Mouse (Mus musculus): ENCODE data around the gene Scn1b. TPM values are rescaled to one million over a fixed set of nuclear protein-coding genes. Genes with fewer than 3 reads are reported as not detected.
A peak's percentile ranks its signal among the peaks of the same experiment; 100 is the strongest.

Gene Scn1b
- polyA plus RNA-seq, 1 experiment from 2014 or later, result 1.1 TPM

DNA sequence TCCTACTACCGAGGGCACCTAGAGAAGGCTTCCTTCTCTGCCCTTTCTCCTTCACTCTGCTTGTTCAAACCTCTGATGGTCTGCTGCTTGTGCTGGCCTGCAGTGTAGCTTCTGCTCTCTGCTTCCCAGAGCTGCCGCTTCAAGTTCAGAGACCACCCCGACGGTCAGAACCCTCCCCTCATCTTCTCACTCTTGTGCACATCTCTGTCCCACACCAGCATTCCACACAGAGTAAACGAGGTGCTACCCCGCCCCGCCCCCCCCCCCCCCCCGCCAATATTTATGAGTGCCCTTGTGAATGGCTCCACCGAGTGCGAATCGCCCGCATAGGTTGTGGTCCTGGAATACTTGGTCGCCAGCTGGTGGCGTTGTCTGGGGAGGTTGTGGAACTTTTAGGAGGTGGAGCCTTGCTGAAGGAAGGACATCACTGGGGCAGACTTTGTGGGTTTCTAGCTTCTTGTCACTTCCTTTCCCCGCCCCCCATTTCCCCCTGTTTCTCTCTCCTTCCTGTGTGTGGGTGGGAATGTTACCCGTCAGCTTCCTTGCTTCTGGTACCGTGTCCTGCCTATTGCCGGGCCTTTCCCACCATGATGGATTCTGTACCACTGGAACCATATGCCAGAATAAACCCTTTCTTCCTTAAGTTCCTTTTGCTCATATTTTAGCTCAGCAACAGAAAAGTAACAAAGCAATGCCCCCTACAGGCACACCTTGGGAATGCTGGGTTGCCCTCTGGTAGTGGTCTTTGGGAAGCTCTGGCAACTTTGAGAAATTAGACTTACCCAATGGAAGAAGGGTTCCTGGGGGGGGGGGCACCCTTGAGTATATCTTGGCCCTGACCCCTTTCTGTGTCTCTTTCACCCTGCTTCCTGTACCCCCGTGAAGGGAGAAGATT, 29.5 kb upstream of the Scn1b start:
- no peak overlapping the region for H3K4me3 ChIP-seq
- no peaks in the 10 kb centered on the region for H3K27me3 ChIP-seq
- H3K36me3 ChIP-seq (ENCODE audit: poor library complexity, severe bottlenecking), result no peaks in the 10 kb centered on the region
- no peak overlapping the region for H3K4me2 ChIP-seq
- H3K4me1 ChIP-seq, result peaks cover 8% of the 10 kb centered on the region
- H3K9me3 ChIP-seq (replicated peaks), result no peaks in the 10 kb centered on the region
- H3K9ac ChIP-seq, result no peak overlapping the region
- H3K27ac ChIP-seq, result no peak overlapping the region
- WGBS, result 48% methylated on average over 18 of the region's 19 CpGs
- no peak for ATAC-seq

DNA sequence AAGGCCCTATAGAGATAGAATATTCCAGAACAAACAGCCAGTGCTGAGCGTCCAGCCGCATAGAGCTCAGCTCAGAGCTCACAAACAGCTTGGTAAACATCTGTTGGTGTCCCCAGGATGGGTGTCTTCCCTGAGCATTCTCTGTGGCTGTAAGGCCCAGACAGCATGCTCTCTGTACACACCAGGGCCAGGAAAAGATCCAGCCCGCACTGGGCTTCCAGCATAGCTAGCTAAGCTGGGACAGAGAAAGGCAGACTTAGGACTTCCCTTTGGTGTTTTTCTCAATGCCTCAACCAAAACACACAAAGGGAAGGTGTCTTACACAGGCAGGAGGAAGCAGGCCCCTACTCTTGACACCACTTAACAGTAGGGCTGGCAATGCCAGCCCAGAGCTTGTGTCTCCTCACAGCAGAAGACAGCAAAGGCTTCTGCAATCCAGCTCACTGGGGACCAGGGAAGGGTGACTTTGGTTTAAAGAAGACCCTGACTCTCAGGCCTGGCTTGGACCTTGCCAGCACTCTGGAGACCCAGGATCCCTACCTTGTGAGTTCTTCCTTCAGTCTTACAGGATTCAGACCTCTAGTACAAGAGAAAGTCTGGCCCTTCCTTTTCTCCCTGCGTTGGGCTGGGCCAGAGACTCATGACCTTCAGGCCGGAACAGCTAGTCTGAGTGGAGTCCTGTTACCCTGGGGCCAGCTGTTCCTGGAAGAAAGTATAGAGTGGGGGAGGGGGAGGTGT, 28.7 kb upstream of the Scn1b start, which contains the start of gene Gramd1a:
TSS of gene Gramd1a (minus strand) at position 601 of the 738 bp plus-strand sequence.
- no peak within 1 kb of the TSS for H3K4me2 ChIP-seq
- peaks cover 9% of the 10 kb centered on the region for H3K4me1 ChIP-seq
- no peak within 1 kb of the TSS for H3K9ac ChIP-seq
- H3K9me3 ChIP-seq (replicated peaks), result no peaks in the 10 kb centered on the region
- no peak within 1 kb of the TSS for H3K4me3 ChIP-seq
- H3K27me3 ChIP-seq, result no peaks in the 10 kb centered on the region
- 79% methylated on average over 5 of the region's 5 CpGs for WGBS
- H3K36me3 ChIP-seq (ENCODE audit: poor library complexity, severe bottlenecking), result no peaks in the 10 kb centered on the region
- ATAC-seq, result no peak
- no peak within 1 kb of the TSS for H3K27ac ChIP-seq

DNA sequence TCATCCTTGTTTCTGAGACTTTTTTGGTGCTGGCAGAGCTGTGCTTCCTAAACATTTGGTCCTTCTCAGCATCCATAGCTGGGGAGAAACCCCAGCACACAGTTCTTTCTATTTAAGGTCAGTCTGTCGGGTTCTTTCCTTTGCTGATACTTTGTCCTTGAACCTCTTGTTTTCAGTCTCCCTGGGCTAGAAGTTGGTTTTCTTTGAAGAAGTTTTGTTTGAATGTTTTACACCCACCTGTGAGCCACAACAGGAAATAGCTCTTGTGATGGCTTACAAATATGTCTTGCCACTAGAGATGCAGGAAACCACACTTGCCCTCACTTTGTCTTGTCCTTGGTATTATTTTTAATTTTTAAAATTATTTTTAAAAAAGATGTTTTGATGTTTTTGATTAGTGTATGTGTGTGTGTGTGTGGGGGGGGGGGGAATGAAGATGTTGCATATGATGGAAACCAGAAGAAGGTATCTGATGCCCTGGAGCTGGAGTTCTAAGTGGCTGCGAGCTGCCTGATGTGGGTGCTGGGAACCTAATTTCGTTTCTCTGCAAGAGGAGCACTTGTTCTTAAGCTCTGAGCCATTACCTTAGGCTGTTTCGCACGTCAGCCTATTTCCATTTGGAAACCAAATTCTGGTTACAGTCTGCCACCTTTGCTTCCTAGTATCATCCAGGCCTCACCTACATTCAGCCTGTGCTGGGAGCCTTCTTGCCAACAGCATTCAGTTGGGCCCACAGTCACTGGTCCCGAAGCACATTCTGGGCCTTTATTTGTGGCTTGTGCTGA, 26.9 kb upstream of the Scn1b start:
- Histone ChIP-seq H3K9ac (no peak overlapping the region), H3K4me2 (no peak overlapping the region), H3K4me1 (peaks cover 18% of the 10 kb centered on the region), H3K9me3 (replicated peaks) (no peaks in the 10 kb centered on the region), H3K27ac (no peak overlapping the region), H3K4me3 (no peak overlapping the region), H3K36me3 (ENCODE audit: poor library complexity, severe bottlenecking) (no peaks in the 10 kb centered on the region), H3K27me3 (no peaks in the 10 kb centered on the region)
- 89% methylated on average over 6 of the region's 6 CpGs for WGBS
- no peak for ATAC-seq

DNA sequence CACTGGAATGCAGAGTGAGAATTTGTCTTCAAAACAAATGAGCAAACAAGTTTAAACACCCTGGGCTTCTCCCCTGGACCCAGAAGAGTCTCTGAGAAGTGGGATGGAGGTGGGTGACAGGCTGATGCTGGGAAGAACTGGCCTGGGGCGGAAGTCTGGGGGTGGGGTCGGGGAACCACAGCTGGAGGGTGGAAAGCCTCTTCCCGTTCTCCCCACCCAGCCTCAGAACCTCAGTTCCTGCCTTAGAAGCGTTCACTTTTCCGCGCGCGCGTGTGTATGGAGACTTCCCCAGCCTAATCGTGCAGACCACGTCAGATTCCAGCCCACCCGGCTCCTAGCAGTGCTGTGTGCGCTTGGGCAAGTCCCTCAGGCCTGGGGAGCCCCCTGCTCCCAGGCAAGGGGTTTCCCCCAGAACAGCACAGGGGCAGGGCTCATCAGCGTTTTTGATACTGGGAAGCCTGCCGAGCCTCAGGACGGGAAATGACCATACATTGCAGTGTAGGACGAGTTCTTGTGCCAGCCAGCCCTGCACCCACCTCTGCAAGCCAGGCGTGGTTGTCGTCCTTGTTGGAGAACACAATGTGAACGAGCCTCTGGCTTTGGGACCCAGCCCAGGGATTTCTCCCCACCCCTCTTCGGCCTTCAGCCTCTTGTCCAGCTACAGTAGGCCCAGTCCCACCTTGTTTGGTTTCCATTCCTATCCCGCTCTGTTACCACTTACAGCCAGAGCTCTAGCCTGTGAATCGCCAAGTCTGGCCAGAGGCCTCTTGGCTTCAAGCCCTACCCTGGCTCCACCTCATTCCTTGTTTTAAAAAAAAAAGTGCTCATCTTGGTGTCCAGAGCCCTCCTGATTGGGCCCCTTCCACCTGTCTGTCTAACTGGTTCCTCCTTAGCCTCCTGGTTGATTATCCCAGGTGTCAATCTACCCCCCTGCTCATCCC, 24.8 kb upstream of the Scn1b start:
- Histone ChIP-seq H3K9me3 (replicated peaks) (no peaks in the 10 kb centered on the region), H3K4me2 (peak overlapping the region; percentile 85), H3K36me3 (ENCODE audit: poor library complexity, severe bottlenecking) (peaks cover 8% of the 10 kb centered on the region), H3K4me1 (peaks cover 36% of the 10 kb centered on the region), H3K9ac (peak overlapping the region; percentile 92), H3K27me3 (no peaks in the 10 kb centered on the region), H3K4me3 (peak overlapping the region; percentile 72), H3K27ac (peak overlapping the region; percentile 96)
- peak; percentile 28 for ATAC-seq
- WGBS, result 16% methylated on average over 23 of the region's 23 CpGs

DNA sequence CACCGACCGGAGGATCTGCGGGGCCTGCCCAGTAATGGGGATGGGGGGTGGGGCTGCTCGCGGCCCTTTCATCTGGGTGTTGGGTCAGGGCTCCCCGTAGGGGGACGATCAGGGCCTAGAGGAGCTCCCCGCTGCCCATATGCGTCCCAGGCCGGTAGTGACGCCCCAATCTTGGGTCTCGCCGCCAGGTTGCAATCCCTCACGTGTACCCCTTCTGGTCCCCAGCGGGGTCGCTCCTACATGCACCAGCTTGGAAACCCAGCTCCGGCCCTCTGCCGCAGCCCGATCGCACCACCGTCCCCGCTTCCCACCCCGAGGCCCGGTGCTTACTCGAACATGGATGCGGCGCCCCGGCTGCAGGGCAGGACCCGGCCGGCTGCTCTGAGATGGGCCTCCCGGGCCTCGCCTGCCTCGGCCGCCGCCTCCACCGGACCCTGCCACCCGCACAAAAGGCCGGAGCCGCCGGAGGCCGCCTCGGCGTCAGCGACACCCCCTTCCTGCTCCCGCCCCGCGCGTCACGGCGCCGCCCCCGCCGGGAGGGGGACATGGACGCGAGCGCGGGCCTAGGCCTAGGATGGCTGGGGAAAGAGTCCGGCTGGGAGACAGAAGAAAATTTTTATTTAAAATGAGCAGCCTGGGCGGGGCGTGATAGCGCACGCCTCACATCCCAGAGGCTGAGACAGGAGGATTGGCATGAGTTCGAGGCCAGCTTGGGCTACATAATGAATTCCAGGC, 23.9 kb upstream of the Scn1b start:
- Histone ChIP-seq H3K4me3 (peak overlapping the region; percentile 72), H3K36me3 (ENCODE audit: poor library complexity, severe bottlenecking) (peaks cover 13% of the 10 kb centered on the region), H3K9me3 (replicated peaks) (no peaks in the 10 kb centered on the region), H3K27me3 (no peaks in the 10 kb centered on the region), H3K4me1 (peaks cover 36% of the 10 kb centered on the region), H3K27ac (peak overlapping the region; percentile 96), H3K9ac (peak overlapping the region; percentile 92), H3K4me2 (peak overlapping the region; percentile 85)
- peak; percentile 87 for ATAC-seq
- under 1% methylated on average over 56 of the region's 63 CpGs for WGBS

DNA sequence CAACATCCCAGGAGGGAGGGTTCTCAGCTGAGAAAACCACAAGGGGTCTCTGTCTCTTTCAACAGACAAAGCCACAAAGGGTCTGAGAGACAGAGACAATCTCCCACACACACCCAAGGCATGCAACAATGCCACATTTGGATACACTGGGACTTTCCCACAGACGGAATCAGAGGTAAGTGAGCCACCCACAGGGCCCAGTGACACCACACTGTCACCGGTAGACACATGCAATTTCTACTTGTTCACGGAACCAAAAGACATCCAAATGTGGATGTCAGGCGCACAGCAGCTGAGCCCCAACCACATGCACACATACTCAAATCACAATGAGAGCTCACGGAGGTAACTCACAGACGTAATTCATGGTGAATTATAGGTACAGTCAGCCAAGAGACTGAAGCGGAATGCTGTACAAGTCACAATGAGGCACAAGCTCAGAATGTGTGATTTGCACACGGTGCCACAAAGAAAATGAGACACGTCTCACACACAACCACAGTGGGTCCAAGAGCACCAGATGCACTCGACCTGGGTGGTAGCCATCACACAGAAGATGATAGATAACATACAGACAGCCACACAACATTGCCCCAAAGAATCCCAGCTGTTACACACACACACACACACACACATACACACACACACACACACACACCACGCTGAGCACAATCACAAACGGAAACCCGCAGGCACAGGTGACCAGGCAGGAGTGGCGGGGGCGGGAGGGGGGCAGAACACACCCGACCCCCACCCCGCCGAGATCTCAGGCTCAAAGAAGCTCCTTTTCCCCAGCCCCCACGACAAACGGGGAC, 23.2 kb upstream of the Scn1b start:
- peak; percentile 12 for ATAC-seq
- WGBS, result under 1% methylated on average over 18 of the region's 20 CpGs

DNA sequence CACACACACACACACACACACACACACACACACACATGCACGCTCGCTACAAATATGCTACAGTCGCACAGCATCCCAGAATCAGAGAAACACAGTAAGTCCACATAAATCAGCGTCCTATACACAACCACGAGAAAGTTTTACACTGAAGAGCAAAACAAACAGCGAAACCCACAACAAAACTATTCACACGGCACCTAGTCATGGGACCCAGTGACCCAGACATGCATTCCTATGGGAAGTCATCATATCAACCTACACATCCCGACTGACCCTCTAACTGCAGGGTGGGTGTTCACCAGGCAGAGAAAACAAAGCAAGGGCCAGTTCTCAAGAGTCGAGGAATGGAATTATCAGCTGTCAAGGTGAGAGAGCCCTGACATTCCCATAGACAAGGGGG, 22.5 kb upstream of the Scn1b start:
- Histone ChIP-seq H3K27ac (peak overlapping the region; percentile 96), H3K4me3 (peak overlapping the region; percentile 72), H3K4me2 (peak overlapping the region; percentile 85), H3K9me3 (replicated peaks) (no peaks in the 10 kb centered on the region), H3K4me1 (peaks cover 36% of the 10 kb centered on the region), H3K9ac (peak overlapping the region; percentile 92), H3K36me3 (ENCODE audit: poor library complexity, severe bottlenecking) (peaks cover 23% of the 10 kb centered on the region), H3K27me3 (no peaks in the 10 kb centered on the region)
- 33% methylated on average over 9 of the region's 9 CpGs for WGBS
- no peak for ATAC-seq

More for the DNA sequence above, 23.2 kb upstream of the Scn1b start:
- H3K9me3 ChIP-seq (replicated peaks), result no peaks in the 10 kb centered on the region
- peak overlapping the region; percentile 72 for H3K4me3 ChIP-seq
- H3K27ac ChIP-seq, result peak overlapping the region; percentile 96
- peaks cover 36% of the 10 kb centered on the region for H3K4me1 ChIP-seq
- H3K9ac ChIP-seq, result peak overlapping the region; percentile 92
- H3K4me2 ChIP-seq, result peak overlapping the region; percentile 85
- no peaks in the 10 kb centered on the region for H3K27me3 ChIP-seq
- peaks cover 21% of the 10 kb centered on the region for H3K36me3 ChIP-seq (ENCODE audit: poor library complexity, severe bottlenecking)

DNA sequence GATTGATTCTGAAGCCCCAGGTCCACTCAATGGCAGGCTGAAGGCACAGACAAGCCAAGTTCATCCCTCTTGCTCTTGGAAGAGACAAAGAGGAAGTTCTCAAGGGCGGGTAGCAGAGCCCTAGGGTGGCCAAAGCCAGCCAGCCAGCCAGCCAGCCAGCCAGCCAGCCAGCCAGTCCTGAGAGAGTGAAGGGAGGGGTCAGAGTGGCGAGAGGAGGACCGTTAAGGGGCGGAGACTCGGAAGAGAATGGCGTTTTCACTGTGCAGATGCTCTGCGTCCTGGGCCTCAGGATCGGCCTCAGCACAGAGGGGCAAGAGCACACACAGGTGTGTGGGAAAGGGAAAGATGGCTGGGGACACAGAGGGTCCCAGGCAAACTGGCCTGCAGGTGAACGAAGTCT, 22.0 kb upstream of the Scn1b start:
- Histone ChIP-seq H3K36me3 (ENCODE audit: poor library complexity, severe bottlenecking) (peaks cover 27% of the 10 kb centered on the region), H3K9me3 (replicated peaks) (no peaks in the 10 kb centered on the region), H3K9ac (peak overlapping the region; percentile 92), H3K4me1 (peaks cover 36% of the 10 kb centered on the region), H3K27me3 (no peaks in the 10 kb centered on the region), H3K4me2 (peak overlapping the region; percentile 85), H3K4me3 (peak overlapping the region; percentile 72), H3K27ac (peak overlapping the region; percentile 96)
- peak; percentile 34; the same call in 1 of the 2 replicates for ATAC-seq
- WGBS, result 3% methylated on average over 9 of the region's 9 CpGs

DNA sequence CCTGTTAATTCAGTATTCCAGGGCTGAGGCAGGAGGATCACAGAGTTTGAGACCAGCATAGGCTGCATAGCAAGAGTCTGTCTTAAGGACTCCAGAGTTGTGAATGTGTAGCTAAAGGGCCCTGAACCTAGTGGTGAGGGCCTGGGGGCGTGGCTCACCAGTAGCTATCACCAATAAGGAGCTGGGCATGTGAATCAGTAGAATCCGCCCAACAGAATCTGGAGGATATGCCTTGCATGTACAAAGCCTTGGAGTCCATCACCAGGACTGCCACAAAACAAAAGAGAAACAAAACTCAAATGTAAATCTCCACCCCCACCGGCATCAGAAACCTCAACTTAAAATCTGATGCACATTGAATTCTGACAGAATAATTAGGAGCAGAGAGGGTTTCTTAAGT, 21.3 kb upstream of the Scn1b start:
- no peak for ATAC-seq
- H3K9me3 ChIP-seq (replicated peaks), result no peaks in the 10 kb centered on the region
- peaks cover 36% of the 10 kb centered on the region for H3K4me1 ChIP-seq
- H3K9ac ChIP-seq, result peak overlapping the region; percentile 92
- 57% methylated on average over 3 of the region's 3 CpGs for WGBS
- H3K4me3 ChIP-seq, result peak overlapping the region; percentile 72
- peaks cover 34% of the 10 kb centered on the region for H3K36me3 ChIP-seq (ENCODE audit: poor library complexity, severe bottlenecking)
- peak overlapping the region; percentile 85 for H3K4me2 ChIP-seq
- H3K27me3 ChIP-seq, result no peaks in the 10 kb centered on the region
- peak overlapping the region; percentile 96 for H3K27ac ChIP-seq

DNA sequence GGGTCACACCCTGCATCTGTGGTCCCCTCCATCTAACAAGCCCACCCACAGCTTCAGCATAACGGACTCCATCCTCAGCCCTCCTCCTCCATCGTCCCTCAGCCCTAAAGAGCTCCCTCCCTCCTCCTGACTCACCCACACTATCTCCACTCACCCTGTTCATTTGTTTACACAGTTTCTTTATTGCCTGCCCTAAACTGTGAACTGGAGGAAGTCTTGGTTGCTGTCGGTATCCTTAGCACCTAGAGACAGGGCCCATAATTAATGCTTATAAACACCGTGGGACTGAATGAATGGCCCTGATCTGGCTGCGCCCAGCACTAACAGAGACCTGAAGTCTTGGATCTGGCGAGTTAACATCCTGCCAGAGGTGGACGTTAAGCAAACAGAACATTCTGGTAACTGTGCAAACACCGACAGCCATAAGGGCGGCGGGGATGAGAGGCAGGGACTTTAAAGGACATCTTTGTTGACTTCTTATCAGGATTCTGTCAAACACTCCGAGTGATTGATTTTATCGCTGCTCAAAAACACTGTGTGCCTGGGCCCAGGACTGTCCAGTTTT, 18.9 kb upstream of the Scn1b start:
- WGBS, result 89% methylated on average over 12 of the region's 12 CpGs
- Histone ChIP-seq H3K27ac (no peak overlapping the region), H3K36me3 (ENCODE audit: poor library complexity, severe bottlenecking) (peaks cover 58% of the 10 kb centered on the region), H3K4me1 (peaks cover 27% of the 10 kb centered on the region), H3K4me2 (no peak overlapping the region), H3K9me3 (replicated peaks) (no peaks in the 10 kb centered on the region), H3K9ac (no peak overlapping the region), H3K27me3 (no peaks in the 10 kb centered on the region), H3K4me3 (no peak overlapping the region)
- ATAC-seq, result no peak

Data from forebrain, embryonic 13.5 days (tissue).